Mouse (Mus musculus) bone marrow, adult 2 months (tissue): Measurements from ENCODE around the gene Sgk1.

Experiments
- CTCF ChIP-seq: fragments of 200-500 bp; IDR thresholded peaks from 2 replicates; pipeline ENCODE4 v1.5.1; 2011; ENCODE audit warnings: low read length, control low read depth; ENCODE audit not compliant: control insufficient read depth, insufficient read depth
- POLR2A ChIP-seq: fragments of 200-500 bp; IDR thresholded peaks from 2 replicates; pipeline ENCODE4 v1.6.1; 2011; ENCODE audit warnings: low read depth, mild to moderate bottlenecking, control low read depth, low read length, borderline replicate concordance; ENCODE audit not compliant: control insufficient read depth

- TF ChIP-seq POLR2A (no peak), CTCF (no peak)
Observed at GRCm38 (mm10) chr10:21881837-21882183, 174 bp upstream of the Sgk1 start.
